Mouse (Mus musculus): ENCODE results near the gene Ctnna2.

GRCm38 (mm10) chr6:77446861-77447260 lies 532.6 kb downstream of the Ctnna2 start:
- TF ChIP-seq CTCF (IDR thresholded peaks at IDR 0.05; ENCODE audit: low read depth) (no peak), EP300 (IDR thresholded peaks at IDR 0.05; ENCODE audit: low read depth) (no peak)
